Mouse (Mus musculus): ENCODE measurements around the gene Rpl9-ps1. TPM values are rescaled to one million over a fixed set of nuclear protein-coding genes. Genes with fewer than 3 reads are reported as not detected.

The Rpl9-ps1 gene
- polyA plus RNA-seq, 1 experiment from 2014 or later, result not detected

GRCm38 (mm10) chr11:83606396-83606795 lies 39.0 kb downstream of the Rpl9-ps1 start:
- ATAC-seq (ENCODE audit: low FRiP score), result no peak
- no peak overlapping the region for H3K4me2 ChIP-seq
- H3K27me3 ChIP-seq (ENCODE audit: control insufficient read depth, insufficient read depth, low read length), result no peaks in the 10 kb centered on the region
- H3K9me3 ChIP-seq (ENCODE audit: control insufficient read depth, low read length), result no peaks in the 10 kb centered on the region
- DNase-seq (ENCODE audit: low spot score, missing footprints), result no peak
- H3K36me3 ChIP-seq (ENCODE audit: control insufficient read depth, insufficient read depth, low read length), result no peaks in the 10 kb centered on the region
- H3K4me1 ChIP-seq (ENCODE audit: control insufficient read depth, insufficient read depth, low read length), result no peaks in the 10 kb centered on the region
- no peak overlapping the region for H3K4me3 ChIP-seq (ENCODE audit: low read depth, low read length)
- H3K27ac ChIP-seq (ENCODE audit: low read depth, low read length), result no peak overlapping the region
- H3K9ac ChIP-seq (ENCODE audit: low read length), result no peak overlapping the region
- WGBS, result 61% methylated on average over 1 of the region's 1 CpGs

GRCm38 (mm10) chr11:83605535-83605934 lies 39.9 kb downstream of the Rpl9-ps1 start:
- 94% methylated on average over 3 of the region's 3 CpGs for WGBS
- ATAC-seq (ENCODE audit: low FRiP score), result no peak
- H3K9me3 ChIP-seq (ENCODE audit: control insufficient read depth, low read length), result no peaks in the 10 kb centered on the region

GRCm38 (mm10) chr11:83604698-83605097 lies 40.7 kb downstream of the Rpl9-ps1 start:
- Histone ChIP-seq H3K9ac (ENCODE audit: low read length) (no peak overlapping the region), H3K4me1 (ENCODE audit: control insufficient read depth, insufficient read depth, low read length) (no peaks in the 10 kb centered on the region), H3K9me3 (ENCODE audit: control insufficient read depth, low read length) (no peaks in the 10 kb centered on the region), H3K27me3 (ENCODE audit: control insufficient read depth, insufficient read depth, low read length) (no peaks in the 10 kb centered on the region), H3K4me2 (no peak overlapping the region), H3K4me3 (ENCODE audit: low read depth, low read length) (no peak overlapping the region), H3K27ac (ENCODE audit: low read depth, low read length) (no peak overlapping the region), H3K36me3 (ENCODE audit: control insufficient read depth, insufficient read depth, low read length) (no peaks in the 10 kb centered on the region)
- WGBS, result 89% methylated on average over 4 of the region's 4 CpGs
- DNase-seq (ENCODE audit: low spot score, missing footprints) (no peak), ATAC-seq (ENCODE audit: low FRiP score) (no peak)

More at GRCm38 (mm10) chr11:83605535-83605934, 39.9 kb downstream of the Rpl9-ps1 start:
- Histone ChIP-seq H3K36me3 (ENCODE audit: control insufficient read depth, insufficient read depth, low read length) (no peaks in the 10 kb centered on the region), H3K9ac (ENCODE audit: low read length) (no peak overlapping the region), H3K27me3 (ENCODE audit: control insufficient read depth, insufficient read depth, low read length) (no peaks in the 10 kb centered on the region), H3K4me1 (ENCODE audit: control insufficient read depth, insufficient read depth, low read length) (no peaks in the 10 kb centered on the region), H3K4me2 (no peak overlapping the region), H3K4me3 (ENCODE audit: low read depth, low read length) (no peak overlapping the region), H3K27ac (ENCODE audit: low read depth, low read length) (no peak overlapping the region)
- DNase-seq (ENCODE audit: low spot score, missing footprints), result no peak

GRCm38 (mm10) chr11:83603399-83603798 lies 42.0 kb downstream of the Rpl9-ps1 start:
- no peaks in the 10 kb centered on the region for H3K36me3 ChIP-seq (ENCODE audit: control insufficient read depth, insufficient read depth, low read length)
- H3K4me2 ChIP-seq, result no peak overlapping the region
- 88% methylated on average over 3 of the region's 3 CpGs for WGBS
- H3K4me3 ChIP-seq (ENCODE audit: low read depth, low read length), result no peak overlapping the region
- H3K9ac ChIP-seq (ENCODE audit: low read length), result no peak overlapping the region
- H3K9me3 ChIP-seq (ENCODE audit: control insufficient read depth, low read length), result no peaks in the 10 kb centered on the region
- no peaks in the 10 kb centered on the region for H3K4me1 ChIP-seq (ENCODE audit: control insufficient read depth, insufficient read depth, low read length)
- ATAC-seq (ENCODE audit: low FRiP score), result no peak
- H3K27ac ChIP-seq (ENCODE audit: low read depth, low read length), result no peak overlapping the region
- no peak for DNase-seq (ENCODE audit: low spot score, missing footprints)
- H3K27me3 ChIP-seq (ENCODE audit: control insufficient read depth, insufficient read depth, low read length), result no peaks in the 10 kb centered on the region

- H3K27me3 ChIP-seq (ENCODE audit: control insufficient read depth, insufficient read depth, low read length), result no peaks in the 10 kb centered on the region; the same call in 1 of the 2 replicates
- 89% methylated on average over 2 of the region's 2 CpGs for WGBS
- ATAC-seq (ENCODE audit: low FRiP score) (no peak), DNase-seq (ENCODE audit: low spot score, missing footprints) (no peak)
- H3K4me3 ChIP-seq (ENCODE audit: low read depth, low read length), result no peak overlapping the region
- H3K36me3 ChIP-seq (ENCODE audit: control insufficient read depth, insufficient read depth, low read length), result no peaks in the 10 kb centered on the region
- no peak overlapping the region for H3K27ac ChIP-seq (ENCODE audit: low read depth, low read length)
- no peak overlapping the region for H3K4me2 ChIP-seq
- H3K9ac ChIP-seq (ENCODE audit: low read length), result no peak overlapping the region
- H3K9me3 ChIP-seq (ENCODE audit: control insufficient read depth, low read length), result no peaks in the 10 kb centered on the region
- no peaks in the 10 kb centered on the region for H3K4me1 ChIP-seq (ENCODE audit: control insufficient read depth, insufficient read depth, low read length)
Observed at GRCm38 (mm10) chr11:83600576-83600975, 44.8 kb downstream of the Rpl9-ps1 start.

- Histone ChIP-seq H3K36me3 (ENCODE audit: control insufficient read depth, insufficient read depth, low read length) (no peaks in the 10 kb centered on the region), H3K9me3 (ENCODE audit: control insufficient read depth, low read length) (no peaks in the 10 kb centered on the region), H3K9ac (ENCODE audit: low read length) (no peak overlapping the region), H3K27ac (ENCODE audit: low read depth, low read length) (no peak overlapping the region), H3K4me1 (ENCODE audit: control insufficient read depth, insufficient read depth, low read length) (no peaks in the 10 kb centered on the region), H3K4me2 (no peak overlapping the region), H3K27me3 (ENCODE audit: control insufficient read depth, insufficient read depth, low read length) (no peaks in the 10 kb centered on the region; the same call in 1 of the 2 replicates), H3K4me3 (ENCODE audit: low read depth, low read length) (no peak overlapping the region)
- DNase-seq (ENCODE audit: low spot score, missing footprints), result no peak
- no peak for ATAC-seq (ENCODE audit: low FRiP score)
- 89% methylated on average over 3 of the region's 3 CpGs for whole genome bisulfite sequencing
Observed at GRCm38 (mm10) chr11:83598991-83599390, 46.4 kb downstream of the Rpl9-ps1 start.

GRCm38 (mm10) chr11:83598207-83598837 lies 47.1 kb downstream of the Rpl9-ps1 start:
- H3K9me3 ChIP-seq (ENCODE audit: control insufficient read depth, low read length), result no peaks in the 10 kb centered on the region
- no peaks in the 10 kb centered on the region for H3K36me3 ChIP-seq (ENCODE audit: control insufficient read depth, insufficient read depth, low read length)
- H3K9ac ChIP-seq (ENCODE audit: low read length), result no peak overlapping the region
- no peak overlapping the region for H3K27ac ChIP-seq (ENCODE audit: low read depth, low read length)
- H3K4me3 ChIP-seq (ENCODE audit: low read depth, low read length), result no peak overlapping the region
- ATAC-seq (ENCODE audit: low FRiP score) (no peak), DNase-seq (ENCODE audit: low spot score, missing footprints) (no peak)
- H3K4me2 ChIP-seq, result no peak overlapping the region
- no peaks in the 10 kb centered on the region; the same call in 1 of the 2 replicates for H3K27me3 ChIP-seq (ENCODE audit: control insufficient read depth, insufficient read depth, low read length)
- WGBS, result 86% methylated on average over 3 of the region's 3 CpGs
- no peaks in the 10 kb centered on the region for H3K4me1 ChIP-seq (ENCODE audit: control insufficient read depth, insufficient read depth, low read length)

- H3K27ac ChIP-seq (ENCODE audit: low read depth, low read length), result no peak overlapping the region
- no peaks in the 10 kb centered on the region for H3K9me3 ChIP-seq (ENCODE audit: control insufficient read depth, low read length)
- WGBS, result 89% methylated on average over 7 of the region's 7 CpGs
- ATAC-seq (ENCODE audit: low FRiP score) (no peak), DNase-seq (ENCODE audit: low spot score, missing footprints) (no peak)
- no peaks in the 10 kb centered on the region for H3K4me1 ChIP-seq (ENCODE audit: control insufficient read depth, insufficient read depth, low read length)
- H3K4me2 ChIP-seq, result no peak overlapping the region
- no peaks in the 10 kb centered on the region for H3K36me3 ChIP-seq (ENCODE audit: control insufficient read depth, insufficient read depth, low read length)
- H3K4me3 ChIP-seq (ENCODE audit: low read depth, low read length), result no peak overlapping the region
- H3K27me3 ChIP-seq (ENCODE audit: control insufficient read depth, insufficient read depth, low read length), result no peaks in the 10 kb centered on the region; the same call in 1 of the 2 replicates
- H3K9ac ChIP-seq (ENCODE audit: low read length), result no peak overlapping the region
Observed at GRCm38 (mm10) chr11:83597796-83598195, 47.6 kb downstream of the Rpl9-ps1 start.

GRCm38 (mm10) chr11:83595669-83596455 lies 49.6 kb downstream of the Rpl9-ps1 start:
- WGBS, result 89% methylated on average over 7 of the region's 7 CpGs
- Histone ChIP-seq H3K9me3 (ENCODE audit: control insufficient read depth, low read length) (no peaks in the 10 kb centered on the region), H3K27ac (ENCODE audit: low read depth, low read length) (no peak overlapping the region), H3K9ac (ENCODE audit: low read length) (no peak overlapping the region), H3K4me3 (ENCODE audit: low read depth, low read length) (no peak overlapping the region), H3K4me1 (ENCODE audit: control insufficient read depth, insufficient read depth, low read length) (no peaks in the 10 kb centered on the region), H3K27me3 (ENCODE audit: control insufficient read depth, insufficient read depth, low read length) (no peaks in the 10 kb centered on the region; the same call in 1 of the 2 replicates), H3K36me3 (ENCODE audit: control insufficient read depth, insufficient read depth, low read length) (no peaks in the 10 kb centered on the region), H3K4me2 (no peak overlapping the region)
- no peak for DNase-seq (ENCODE audit: low spot score, missing footprints)
- no peak for ATAC-seq (ENCODE audit: low FRiP score)

Measured in midbrain, embryonic 11.5 days (tissue).